Mouse (Mus musculus): Measurements from ENCODE around the gene Grid1.

GRCm38 (mm10) chr14:34847625-34848024 lies 27.7 kb downstream of the Grid1 start:
- no peak for TF ChIP-seq MYOD1 (IDR thresholded peaks at IDR 0.05; ENCODE audit: control insufficient read depth in 1 of 3, insufficient read length in 2 of 3, low read depth in 2 of 3)
- TF ChIP-seq POLR2A (IDR thresholded peaks at IDR 0.05; ENCODE audit: insufficient read length, low read depth): no peak
- TF ChIP-seq USF1 (IDR thresholded peaks at IDR 0.05; ENCODE audit: low read depth): no peak
- no peak for TF ChIP-seq CEBPB (IDR thresholded peaks at IDR 0.05; ENCODE audit: insufficient read depth, poor library complexity, severe bottlenecking)
- TF ChIP-seq TCF12 (IDR thresholded peaks at IDR 0.05; ENCODE audit: insufficient read depth, poor library complexity, severe bottlenecking): no peak
- TF ChIP-seq MAX (IDR thresholded peaks at IDR 0.05; ENCODE audit: low read depth): no peak
- no peak for TF ChIP-seq TCF3 (IDR thresholded peaks at IDR 0.05; ENCODE audit: insufficient read length, low read depth)
- TF ChIP-seq POLR2AphosphoS2 (IDR thresholded peaks at IDR 0.05; ENCODE audit: insufficient read length, low read depth): no peak
- no peak for TF ChIP-seq REST (IDR thresholded peaks at IDR 0.05; ENCODE audit: insufficient read depth, insufficient read length)

Measured in myocyte (in vitro differentiated cells).